Mouse (Mus musculus): ENCODE results near the gene Scly. TPM values are rescaled to one million over a fixed set of nuclear protein-coding genes. Genes with fewer than 3 reads are reported as not detected.

Scly gene
- polyA plus RNA-seq, 1 experiment from 2014 or later, result 18.6 TPM

Other genes starting within 250 kb of the Scly start
- gene Rbm44, start 153.2 kb upstream of the Scly start, polyA plus RNA-seq (2016; fragmentation: Nextera tagmentation; extraction: Ambion mirVana), result 0.36 and 0.51 TPM in 2 replicates
- 0.47 and 0.48 TPM in 2 replicates for gene Ramp1, start 118.5 kb upstream of the Scly start, polyA plus RNA-seq (2016; fragmentation: Nextera tagmentation; extraction: Ambion mirVana)
- gene Ube2f, start 48.0 kb upstream of the Scly start, polyA plus RNA-seq (2016; fragmentation: Nextera tagmentation; extraction: Ambion mirVana), result 87.8 and 92.1 TPM in 2 replicates
- gene Espnl, start 23.7 kb downstream of the Scly start, polyA plus RNA-seq (2016; fragmentation: Nextera tagmentation; extraction: Ambion mirVana), result not detected in 2 replicates
- gene Klhl30, start 52.7 kb downstream of the Scly start, polyA plus RNA-seq (2016; fragmentation: Nextera tagmentation; extraction: Ambion mirVana), result 0.04 and 0.17 TPM in 2 replicates
- 0.42 and 1.2 TPM in 2 replicates for gene Erfe, start 68.1 kb downstream of the Scly start, polyA plus RNA-seq (2016; fragmentation: Nextera tagmentation; extraction: Ambion mirVana)
- 173 and 177 TPM in 2 replicates for gene Ilkap, start 100.5 kb downstream of the Scly start, polyA plus RNA-seq (2016; fragmentation: Nextera tagmentation; extraction: Ambion mirVana)
- 213 and 329 TPM in 2 replicates for gene Hes6, start 115.7 kb downstream of the Scly start, polyA plus RNA-seq (2016; fragmentation: Nextera tagmentation; extraction: Ambion mirVana)
- gene Per2, start 161.0 kb downstream of the Scly start, polyA plus RNA-seq (2016; fragmentation: Nextera tagmentation; extraction: Ambion mirVana), result 2.5 and 4.0 TPM in 2 replicates
- gene Traf3ip1, start 196.3 kb downstream of the Scly start, polyA plus RNA-seq (2016; fragmentation: Nextera tagmentation; extraction: Ambion mirVana), result 10.5 and 12.9 TPM in 2 replicates
- 8.2 and 9.4 TPM in 2 replicates for gene Asb1, start 242.2 kb downstream of the Scly start, polyA plus RNA-seq (2016; fragmentation: Nextera tagmentation; extraction: Ambion mirVana)

All from midbrain, embryonic 10.5 days (tissue).